Mouse (Mus musculus): ENCODE data around the gene Dnaja3.
A peak's percentile ranks its signal among the peaks of the same experiment; 100 is the strongest.

- TF ChIP-seq CEBPB (IDR thresholded peaks at IDR 0.05; ENCODE audit: insufficient read depth, poor library complexity, severe bottlenecking): no peak
- peak; percentile 68 for TF ChIP-seq POLR2A (IDR thresholded peaks at IDR 0.05; ENCODE audit: insufficient read length, low read depth)
- no peak for TF ChIP-seq TCF12 (IDR thresholded peaks at IDR 0.05; ENCODE audit: insufficient read depth, poor library complexity, severe bottlenecking)
- TF ChIP-seq USF1 (IDR thresholded peaks at IDR 0.05; ENCODE audit: low read depth): no peak
- no peak for TF ChIP-seq E2F4 (IDR thresholded peaks at IDR 0.05; ENCODE audit: insufficient read depth)
- peak; percentile 50 for TF ChIP-seq POLR2AphosphoS2 (IDR thresholded peaks at IDR 0.05; ENCODE audit: insufficient read length, low read depth)
- TF ChIP-seq MAX (IDR thresholded peaks at IDR 0.05; ENCODE audit: low read depth): peak; percentile 66
- peak in 1 of 3 experiments; percentile 9 for TF ChIP-seq MYOG (IDR thresholded peaks at IDR 0.05; ENCODE audit: control insufficient read depth in 1 of 3, insufficient read depth in 1 of 3, insufficient read length in 2 of 3, low read depth in 2 of 3)
- no peak for TF ChIP-seq TCF3 (IDR thresholded peaks at IDR 0.05; ENCODE audit: insufficient read length, low read depth)
- peak; percentile 21 for TF ChIP-seq SRF (IDR thresholded peaks at IDR 0.05; ENCODE audit: control insufficient read depth, insufficient read length, low read depth)
- no peak for TF ChIP-seq REST (IDR thresholded peaks at IDR 0.05; ENCODE audit: insufficient read depth, insufficient read length)
- peak in 1 of 3 experiments; percentile 22 for TF ChIP-seq MYOD1 (IDR thresholded peaks at IDR 0.05; ENCODE audit: control insufficient read depth in 1 of 3, insufficient read length in 2 of 3, low read depth in 2 of 3)
Measured at GRCm38 (mm10) chr16:4718753-4719518, 79.1 kb downstream of the Dnaja3 start, which contains the start of gene Nmral1.
